Mouse (Mus musculus) forebrain, embryonic 10.5 days (tissue): ENCODE measurements around the gene Lin7b. TPM values are rescaled to one million over a fixed set of nuclear protein-coding genes. Genes with fewer than 3 reads are reported as not detected.
"Not testable (repeated sequence)": the region's sequence is repeated elsewhere in the genome, so short reads cannot be mapped to it uniquely, and the experiment has no call there.

Experiments
- DNase-seq: peaks from one replicate; pipeline ENCODE4 v3.0.0-alpha.2; 2017; ENCODE audit warnings: low spot score; ENCODE audit errors: extremely low spot score
- H3K27ac ChIP-seq: fragments of 300-500 bp; sonication (generic); 2 replicates; pipeline ENCODE4 v1.5.1; 2016; ENCODE audit warnings: mild to moderate bottlenecking
- H3K27me3 ChIP-seq: fragments of 300-500 bp; sonication (generic); 2 replicates; pipeline ENCODE4 v1.6.1; 2016; ENCODE audit warnings: mild to moderate bottlenecking; ENCODE audit not compliant: poor library complexity, severe bottlenecking
- H3K36me3 ChIP-seq: fragments of 300-500 bp; sonication (generic); replicated peaks from 2 replicates; pipeline ENCODE4 v1.6.1; 2016; ENCODE audit warnings: mild to moderate bottlenecking, moderate library complexity
- H3K4me1 ChIP-seq: fragments of 300-500 bp; sonication (generic); 2 replicates; pipeline ENCODE4 v1.6.1; 2016
- H3K4me3 ChIP-seq: fragments of 300-500 bp; sonication (generic); 2 replicates; pipeline ENCODE4 v1.5.1; 2016; ENCODE audit warnings: mild to moderate bottlenecking, moderate library complexity
- H3K9me3 ChIP-seq: fragments of 300-500 bp; sonication (generic); 2 replicates; pipeline ENCODE4 v1.6.1; 2016; ENCODE audit warnings: mild to moderate bottlenecking, moderate library complexity
- WGBS: fragments of 180-500 bp; shearing (Covaris S2); methylation state at CpG from one replicate; pipeline ENCODE4 v1.1.7; 2016; 5-methylcytosine and 5-hydroxymethylcytosine counted together
- polyA plus RNA-seq: library from polyadenylated mRNA; unstranded; fragments of >200 nt; fragmentation: Nextera tagmentation; extraction: Ambion mirVana; gene quantifications from 2 replicates; pipeline ENCODE4 v1.2.1, GENCODE M21; 2016

Gene Lin7b
- polyA plus RNA-seq, 1 experiment from 2014 or later = 0.81 TPM

DNA sequence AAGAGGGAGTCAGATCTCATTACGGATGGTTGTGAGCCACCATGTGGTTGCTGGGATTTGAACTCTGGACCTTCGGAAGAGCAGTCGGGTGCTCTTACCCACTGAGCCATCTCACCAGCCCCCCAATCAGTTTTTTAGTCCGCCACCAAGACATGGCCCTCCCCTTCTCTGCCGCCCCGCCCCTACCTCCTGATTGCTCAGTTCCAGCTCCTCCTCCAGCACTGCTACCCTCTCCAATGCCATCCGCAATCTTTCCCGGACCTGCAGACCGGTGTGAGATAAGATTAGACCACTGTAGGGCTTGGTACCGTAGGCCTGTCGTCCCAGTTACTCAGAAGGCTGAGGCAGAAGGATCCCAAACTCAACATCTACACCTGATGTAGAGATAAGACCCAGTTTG lies 11.3 kb downstream of the Lin7b start:
- H3K27ac ChIP-seq, H3K4me3 ChIP-seq, DNase-seq, H3K9me3 ChIP-seq: not testable (repeated sequence)
- Histone ChIP-seq H3K4me1 (peaks cover 24% of the 10 kb centered on the region), H3K36me3 (peaks cover 11% of the 10 kb centered on the region; the same call in 1 of the 2 replicates), H3K27me3 (peaks cover 53% of the 10 kb centered on the region)
- WGBS = 69% methylated on average over 11 of the region's 11 CpGs

DNA sequence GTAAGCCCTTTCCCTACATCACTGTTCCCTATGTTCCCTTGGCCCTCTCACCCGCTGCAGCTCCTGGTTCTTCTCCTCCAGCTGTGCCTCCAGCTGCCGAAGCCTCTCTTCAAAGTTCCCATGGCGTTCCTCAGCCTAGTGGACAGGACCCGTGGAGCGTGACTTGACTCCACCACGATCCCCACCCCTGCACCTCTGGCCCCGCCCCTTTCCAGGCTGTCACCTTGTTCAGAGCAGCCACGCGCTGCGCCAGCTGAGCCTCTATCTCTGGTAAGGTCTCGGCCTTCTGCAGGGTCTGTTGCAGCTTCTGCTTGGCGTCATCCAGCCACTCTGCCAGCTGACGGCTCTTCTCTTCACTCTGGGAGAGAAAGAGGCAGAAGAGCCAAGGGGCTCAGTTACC lies 14.3 kb downstream of the Lin7b start:
- DNase-seq = no peak
- Histone ChIP-seq H3K27ac (no peak overlapping the region), H3K36me3 (peaks cover 14% of the 10 kb centered on the region; the same call in 1 of the 2 replicates), H3K4me1 (peaks cover 4% of the 10 kb centered on the region), H3K9me3 (no peaks in the 10 kb centered on the region), H3K27me3 (peaks cover 23% of the 10 kb centered on the region), H3K4me3 (0 out of 2 replicates have a peak overlapping the region, but pooled peaks have one; percentile 0)
- 58% methylated on average over 13 of the region's 13 CpGs for WGBS

GRCm38 (mm10) chr7:45355318-45356020 lies 14.9 kb downstream of the Lin7b start:
- Histone ChIP-seq H3K27me3 (peaks cover 17% of the 10 kb centered on the region), H3K9me3 (no peaks in the 10 kb centered on the region), H3K27ac (no peak overlapping the region), H3K4me1 (no peaks in the 10 kb centered on the region; the same call in 1 of the 2 replicates), H3K4me3 (no peak overlapping the region), H3K36me3 (peaks cover 14% of the 10 kb centered on the region; the same call in 1 of the 2 replicates)
- DNase-seq = no peak
- WGBS = 75% methylated on average over 15 of the region's 15 CpGs

GRCm38 (mm10) chr7:45353041-45353440 lies 17.3 kb downstream of the Lin7b start:
- H3K4me3 ChIP-seq = no peak overlapping the region
- no peaks in the 10 kb centered on the region for H3K9me3 ChIP-seq
- no peak overlapping the region for H3K27ac ChIP-seq
- H3K4me1 ChIP-seq = no peaks in the 10 kb centered on the region; the same call in 1 of the 2 replicates
- 23% methylated on average over 5 of the region's 5 CpGs for WGBS
- peaks cover 5% of the 10 kb centered on the region; the same call in 1 of the 2 replicates for H3K27me3 ChIP-seq
- peaks cover 19% of the 10 kb centered on the region; the same call in 1 of the 2 replicates for H3K36me3 ChIP-seq
- DNase-seq = no peak

GRCm38 (mm10) chr7:45346905-45347304 lies 23.5 kb downstream of the Lin7b start:
- Histone ChIP-seq H3K4me1 (0 out of 2 replicates have a peak, but pooled peaks cover 3% of the 10 kb centered on the region), H3K27me3 (peaks cover 14% of the 10 kb centered on the region; the same call in 1 of the 2 replicates), H3K9me3 (no peaks in the 10 kb centered on the region), H3K27ac (no peak overlapping the region), H3K36me3 (peaks cover 13% of the 10 kb centered on the region; the same call in 1 of the 2 replicates), H3K4me3 (no peak overlapping the region)
- 81% methylated on average over 13 of the region's 13 CpGs for WGBS
- no peak for DNase-seq

DNA sequence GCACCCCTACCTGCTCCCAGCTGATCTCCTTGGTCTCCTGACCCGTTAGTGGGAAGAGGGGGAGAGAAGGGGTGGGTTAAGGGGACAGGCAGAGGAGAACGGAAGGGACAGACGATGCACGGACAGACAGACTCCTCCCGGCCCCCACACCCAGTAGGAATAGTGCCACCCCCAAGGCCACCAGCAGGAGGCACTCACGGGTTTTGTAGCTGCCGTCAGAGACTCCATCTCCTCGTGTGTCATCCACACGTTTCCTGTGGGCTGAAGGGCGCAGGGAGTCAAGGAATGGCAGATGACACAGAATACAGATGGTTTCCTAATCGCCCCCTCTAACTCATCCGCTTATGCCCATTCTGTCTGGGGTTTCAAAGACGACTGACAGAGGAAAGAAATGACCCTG lies 26.8 kb downstream of the Lin7b start:
- Histone ChIP-seq H3K27ac (no peak overlapping the region), H3K4me3 (no peak overlapping the region), H3K36me3 (peaks cover 13% of the 10 kb centered on the region; the same call in 1 of the 2 replicates), H3K27me3 (peaks cover 26% of the 10 kb centered on the region), H3K4me1 (peaks cover 36% of the 10 kb centered on the region), H3K9me3 (no peaks in the 10 kb centered on the region)
- 27% methylated on average over 13 of the region's 13 CpGs for WGBS
- no peak for DNase-seq

DNA sequence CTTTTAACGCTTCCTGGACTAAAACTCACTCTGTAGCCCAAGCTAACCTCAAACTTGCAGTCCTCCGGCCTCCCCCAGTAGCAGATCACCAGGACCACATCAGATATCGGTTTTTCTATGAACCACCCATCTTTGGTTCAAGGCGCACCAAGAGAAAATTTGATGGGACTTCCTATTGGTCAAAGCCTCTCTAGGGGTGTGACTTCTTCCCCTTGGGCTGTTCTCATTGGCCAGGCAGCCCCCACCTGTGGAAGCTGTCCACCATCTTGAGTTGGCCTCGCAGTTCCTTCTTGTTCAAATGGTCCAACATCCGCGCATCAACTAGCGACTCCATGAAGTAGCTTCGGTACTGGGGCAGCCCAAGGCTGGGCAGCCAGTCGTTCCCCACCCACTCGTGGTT lies 28.3 kb downstream of the Lin7b start:
- H3K36me3 ChIP-seq = peaks cover 6% of the 10 kb centered on the region; the same call in 1 of the 2 replicates
- 92% methylated on average over 11 of the region's 11 CpGs for WGBS
- no peak overlapping the region for H3K27ac ChIP-seq
- H3K4me3 ChIP-seq = no peak overlapping the region
- no peak for DNase-seq
- peaks cover 40% of the 10 kb centered on the region for H3K27me3 ChIP-seq
- no peaks in the 10 kb centered on the region for H3K9me3 ChIP-seq
- H3K4me1 ChIP-seq = peaks cover 50% of the 10 kb centered on the region

DNA sequence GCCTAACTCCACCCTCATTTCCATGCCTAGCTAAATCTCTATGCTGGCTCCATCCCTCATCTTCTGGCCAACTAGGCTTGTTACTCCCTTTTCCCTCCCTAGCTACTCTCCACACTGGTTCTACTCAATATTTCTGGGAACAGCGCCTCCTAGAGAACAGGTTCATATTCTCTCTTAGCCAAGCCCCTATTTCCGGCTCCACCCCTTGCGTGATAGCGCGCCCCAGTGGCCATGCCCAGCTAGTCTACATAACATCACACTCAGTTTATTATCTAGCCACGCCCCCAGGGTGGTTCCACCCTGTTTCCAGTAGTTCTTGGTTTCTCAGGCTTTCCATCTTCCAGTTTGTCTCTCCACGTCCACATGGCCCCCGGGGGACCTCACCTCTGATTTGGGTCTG lies 29.1 kb downstream of the Lin7b start:
- 5% methylated on average over 8 of the region's 8 CpGs for WGBS
- H3K4me3 ChIP-seq = peak overlapping the region; percentile 69
- H3K27me3 ChIP-seq = peaks cover 48% of the 10 kb centered on the region
- peaks cover 50% of the 10 kb centered on the region for H3K4me1 ChIP-seq
- DNase-seq = peak; percentile 80
- peak overlapping the region; percentile 48; the same call in 1 of the 2 replicates for H3K27ac ChIP-seq
- H3K36me3 ChIP-seq = no peaks in the 10 kb centered on the region; the same call in 1 of the 2 replicates
- no peaks in the 10 kb centered on the region for H3K9me3 ChIP-seq

DNA sequence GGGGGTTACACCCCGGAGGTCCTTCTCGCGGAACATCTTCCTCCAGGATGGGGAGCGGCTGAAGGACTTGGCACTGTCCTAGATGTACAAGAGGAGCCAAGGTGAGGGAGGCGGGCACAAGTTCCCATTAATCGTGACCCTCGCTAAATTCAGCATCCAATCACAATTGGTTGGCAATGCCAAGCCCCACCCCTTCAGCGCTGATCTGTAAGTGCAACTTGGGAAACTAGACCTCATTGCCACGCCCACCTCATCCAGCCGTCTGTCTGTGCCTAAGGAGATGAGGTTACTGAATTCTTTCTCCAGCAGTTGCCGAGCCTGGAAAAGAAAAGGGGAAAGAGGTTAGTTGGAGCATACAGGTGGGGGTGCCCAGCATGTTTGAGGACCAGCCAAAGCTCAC lies 29.7 kb downstream of the Lin7b start:
- peaks cover 54% of the 10 kb centered on the region for H3K27me3 ChIP-seq
- H3K36me3 ChIP-seq = no peaks in the 10 kb centered on the region; the same call in 1 of the 2 replicates
- peak; percentile 70 for DNase-seq
- H3K4me1 ChIP-seq = peaks cover 50% of the 10 kb centered on the region
- peak overlapping the region; percentile 69 for H3K4me3 ChIP-seq
- peak overlapping the region; percentile 90 for H3K27ac ChIP-seq
- no peaks in the 10 kb centered on the region for H3K9me3 ChIP-seq
- WGBS = under 1% methylated on average over 11 of the region's 11 CpGs

GRCm38 (mm10) chr7:45340066-45340442 lies 30.3 kb downstream of the Lin7b start:
- peak overlapping the region; percentile 69 for H3K4me3 ChIP-seq
- H3K9me3 ChIP-seq = no peaks in the 10 kb centered on the region
- WGBS = 2% methylated on average over 11 of the region's 11 CpGs
- peak overlapping the region; percentile 90 for H3K27ac ChIP-seq
- peaks cover 60% of the 10 kb centered on the region for H3K27me3 ChIP-seq
- H3K4me1 ChIP-seq = peaks cover 55% of the 10 kb centered on the region
- H3K36me3 ChIP-seq = no peaks in the 10 kb centered on the region
- DNase-seq = no peak

DNA sequence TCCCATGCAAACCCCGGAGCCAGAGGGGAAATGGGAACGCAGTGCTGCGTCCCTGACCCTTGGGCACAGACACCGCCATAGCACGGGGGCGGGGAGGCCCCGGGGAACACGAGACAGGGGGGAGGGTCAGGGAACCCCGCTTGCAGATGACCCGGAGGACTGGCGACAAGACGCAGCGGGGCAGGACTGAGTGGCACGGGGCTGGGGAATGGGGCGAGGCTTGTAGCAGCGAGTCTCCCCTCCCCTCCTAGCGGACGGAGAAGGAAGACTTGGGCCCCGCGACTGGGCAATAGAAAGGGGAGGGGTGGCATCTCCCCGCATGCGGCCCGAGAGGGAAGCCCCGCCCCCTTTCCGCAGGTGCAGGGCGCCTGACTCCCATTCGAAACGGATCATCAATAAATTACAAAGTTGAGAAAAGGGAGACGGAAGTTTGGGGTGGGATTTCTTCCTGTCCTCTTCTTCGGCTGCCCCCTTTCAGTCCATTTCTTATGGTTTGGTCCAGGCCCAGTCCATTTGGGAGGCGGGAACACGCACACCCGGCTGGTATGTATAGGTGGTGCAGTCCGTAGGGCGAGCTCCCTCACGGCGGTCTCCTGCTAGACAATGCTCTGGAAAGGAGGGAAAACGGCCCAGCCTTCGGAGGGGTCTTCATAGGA lies 30.8 kb downstream of the Lin7b start:
- peak; percentile 86 for DNase-seq
- peak overlapping the region; percentile 69 for H3K4me3 ChIP-seq
- peaks cover 60% of the 10 kb centered on the region for H3K4me1 ChIP-seq
- peaks cover 65% of the 10 kb centered on the region for H3K27me3 ChIP-seq
- no peaks in the 10 kb centered on the region for H3K9me3 ChIP-seq
- peak overlapping the region; percentile 90 for H3K27ac ChIP-seq
- under 1% methylated on average over 38 of the region's 39 CpGs for WGBS
- no peaks in the 10 kb centered on the region for H3K36me3 ChIP-seq

DNA sequence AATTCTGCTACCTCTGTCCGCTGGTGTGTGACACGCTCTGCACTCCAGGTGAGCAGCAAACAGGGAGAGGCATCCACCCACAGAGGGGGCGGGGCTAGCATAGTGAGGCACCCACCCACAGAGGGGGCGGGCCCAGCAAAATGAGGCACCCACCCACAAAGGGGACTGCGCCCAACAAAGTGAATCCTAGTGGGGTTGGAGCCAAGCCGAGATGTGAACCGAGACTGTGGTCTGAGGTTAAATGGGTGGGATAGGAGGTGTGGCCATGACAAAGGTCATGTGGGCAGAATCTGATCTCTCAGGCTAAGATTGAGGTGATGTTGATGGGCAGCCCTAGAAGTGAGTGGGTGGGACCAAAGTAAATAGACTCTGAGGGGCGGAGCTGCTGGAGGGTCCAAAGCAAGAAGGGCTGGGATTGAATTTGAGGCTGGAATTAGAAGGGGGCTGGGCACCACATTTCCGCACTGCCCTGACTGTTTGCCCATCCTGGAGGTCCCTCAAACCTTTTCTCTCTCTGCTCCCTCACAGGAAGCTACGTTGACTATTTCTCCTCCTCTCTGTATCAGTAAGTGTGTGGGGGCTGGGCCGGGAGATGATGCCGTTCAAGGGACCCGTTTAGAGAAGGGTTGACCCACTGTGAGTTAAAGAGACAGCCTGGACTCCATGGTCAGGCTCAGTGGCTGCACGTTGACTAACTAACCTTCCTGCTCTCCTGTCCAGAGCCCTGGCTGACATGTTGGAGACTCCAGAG lies 32.0 kb downstream of the Lin7b start:
- peaks cover 69% of the 10 kb centered on the region for H3K27me3 ChIP-seq
- H3K4me1 ChIP-seq = peaks cover 69% of the 10 kb centered on the region
- 2% methylated on average over 14 of the region's 14 CpGs for WGBS
- no peaks in the 10 kb centered on the region for H3K9me3 ChIP-seq
- DNase-seq = peak; percentile 37
- H3K36me3 ChIP-seq = no peaks in the 10 kb centered on the region
- H3K4me3 ChIP-seq = peak overlapping the region; percentile 69
- H3K27ac ChIP-seq = peak overlapping the region; percentile 90
